Mouse (Mus musculus) MEL (cell line): ENCODE data around the gene Ddb1. TPM values are rescaled to one million over a fixed set of nuclear protein-coding genes. Genes with fewer than 3 reads are reported as not detected.

Experiments used
- DNase-seq: peaks from one replicate; pipeline ENCODE4 v3.0.0; 2011; ENCODE audit warnings: low read depth, low spot score
- H3K27ac ChIP-seq: 2 replicates; pipeline ENCODE4 v1.5.1; 2012; ENCODE audit warnings: low read depth, mild to moderate bottlenecking, control low read depth, low read length, moderate library complexity; ENCODE audit not compliant: control insufficient read depth
- H3K27me3 ChIP-seq, 2 experiments: fragments of 150-350 bp in 1 of 2; sonication (generic) in 1 of 2; 2 replicates each; pipeline ENCODE4 v1.6.1; 2012; ENCODE audit warnings: low read length in 2 of 2, mild to moderate bottlenecking in 2 of 2, improper control_type of control experiment in 1 of 2, moderate library complexity in 1 of 2; ENCODE audit not compliant: insufficient read depth in 2 of 2, control insufficient read depth in 1 of 2
- H3K36me3 ChIP-seq, 2 experiments: 2 replicates each; pipeline ENCODE4 v1.6.1; 2012 to 2014; ENCODE audit warnings: low read length in 2 of 2, improper control_type of control experiment in 1 of 2, inconsistent platforms in 1 of 2, mild to moderate bottlenecking in 1 of 2; ENCODE audit not compliant: insufficient read depth in 2 of 2, control insufficient read depth in 1 of 2
- H3K4me1 ChIP-seq, 2 experiments: fragments of 150-350 bp in 1 of 2; sonication (generic) in 1 of 2; 2 replicates each; pipeline ENCODE4 v1.6.1; 2012; ENCODE audit warnings: low read length in 2 of 2, improper control_type of control experiment in 1 of 2, mild to moderate bottlenecking in 1 of 2; ENCODE audit not compliant: insufficient read depth in 2 of 2, control insufficient read depth in 1 of 2
- H3K4me3 ChIP-seq, 2 experiments: fragments of 150-350 bp in 1 of 2; sonication (generic) in 1 of 2; 2 replicates each; pipeline ENCODE4 v1.5.1; 2012; ENCODE audit warnings: low read depth in 2 of 2, low read length in 2 of 2, mild to moderate bottlenecking in 2 of 2, moderate library complexity in 2 of 2, control low read depth in 1 of 2, improper control_type of control experiment in 1 of 2; ENCODE audit not compliant: control insufficient read depth in 1 of 2, insufficient read depth in 1 of 2
- H3K79me2 ChIP-seq: 2 replicates; pipeline ENCODE4 v1.6.1; 2012; ENCODE audit warnings: mild to moderate bottlenecking, low read length, moderate library complexity; ENCODE audit not compliant: control insufficient read depth, poor library complexity, insufficient read depth
- H3K9ac ChIP-seq: 2 replicates; pipeline ENCODE4 v1.6.1; 2012; ENCODE audit warnings: low read depth, mild to moderate bottlenecking, control low read depth, low read length, moderate library complexity; ENCODE audit not compliant: control insufficient read depth, poor library complexity, severe bottlenecking
- H3K9me3 ChIP-seq: fragments of 150-350 bp; sonication (generic); replicated peaks from 2 replicates; pipeline ENCODE4 v1.6.1; 2012; ENCODE audit warnings: mild to moderate bottlenecking, low read length, improper control_type of control experiment, moderate library complexity; ENCODE audit not compliant: insufficient read depth
- BHLHE40 ChIP-seq: IDR thresholded peaks from 2 replicates; pipeline ENCODE4 v1.6.1; 2012; ENCODE audit warnings: low read depth, mild to moderate bottlenecking, inconsistent platforms, low read length, improper control_type of control experiment, borderline replicate concordance
- CHD1 ChIP-seq: IDR thresholded peaks from 2 replicates; pipeline ENCODE4 v1.6.1; 2012; ENCODE audit warnings: low read depth, mild to moderate bottlenecking, inconsistent platforms, low read length, improper control_type of control experiment
- CHD2 ChIP-seq: IDR thresholded peaks from 2 replicates; pipeline ENCODE4 v1.6.1; 2011; ENCODE audit warnings: low read length, improper control_type of control experiment
- CTCF ChIP-seq, 3 experiments: IDR thresholded peaks in 2 of 3; conservative IDR thresholded peaks in 1 of 3; 2 replicates each; pipeline ENCODE4 v1.5.1; 2011 to 2012; ENCODE audit warnings: low read length in 3 of 3, low read depth in 2 of 3, mild to moderate bottlenecking in 2 of 3, improper control_type of control experiment in 1 of 3, inconsistent platforms in 1 of 3, mixed read lengths in 1 of 3, moderate library complexity in 1 of 3; ENCODE audit not compliant: control insufficient read depth in 1 of 3, insufficient read depth in 1 of 3, poor library complexity in 1 of 3, severe bottlenecking in 1 of 3
- E2F4 ChIP-seq: IDR thresholded peaks from 2 replicates; pipeline ENCODE4 v1.6.1; 2011; ENCODE audit warnings: low read depth, low read length, improper control_type of control experiment, borderline replicate concordance
- ELF1 ChIP-seq: IDR thresholded peaks from 2 replicates; pipeline ENCODE4 v1.6.1; 2014; ENCODE audit warnings: low read depth, mild to moderate bottlenecking, inconsistent platforms, low read length, improper control_type of control experiment, moderate library complexity
- EP300 ChIP-seq, 2 experiments: IDR thresholded peaks; 2 replicates each; pipeline ENCODE4 v1.6.1; 2011; ENCODE audit warnings: improper control_type of control experiment in 2 of 2, low read length in 2 of 2, low read depth in 1 of 2, mild to moderate bottlenecking in 1 of 2
- ETS1 ChIP-seq: IDR thresholded peaks from 2 replicates; pipeline ENCODE4 v1.6.1; 2012; ENCODE audit warnings: low read depth, mild to moderate bottlenecking, inconsistent platforms, low read length, improper control_type of control experiment, moderate library complexity
- GABPA ChIP-seq: IDR thresholded peaks from 2 replicates; pipeline ENCODE4 v1.6.1; 2012; ENCODE audit warnings: low read depth, mild to moderate bottlenecking, inconsistent platforms, low read length, improper control_type of control experiment, moderate library complexity
- HCFC1 ChIP-seq: IDR thresholded peaks from 2 replicates; pipeline ENCODE4 v1.6.1; 2012; ENCODE audit warnings: low read depth, mild to moderate bottlenecking, inconsistent platforms, low read length, improper control_type of control experiment, moderate library complexity
- JUND ChIP-seq: IDR thresholded peaks from 2 replicates; pipeline ENCODE4 v1.6.1; 2011; ENCODE audit warnings: low read depth, mild to moderate bottlenecking, improper control_type of control experiment, low read length
- KAT2A ChIP-seq: conservative IDR thresholded peaks from 2 replicates; pipeline ENCODE4 v1.6.1; 2012; ENCODE audit warnings: low read depth, low read length, improper control_type of control experiment, inconsistent platforms
- MAFK ChIP-seq: IDR thresholded peaks from 2 replicates; pipeline ENCODE4 v1.6.1; 2011; ENCODE audit warnings: low read depth, mild to moderate bottlenecking, low read length, improper control_type of control experiment, borderline replicate concordance
- MAZ ChIP-seq: IDR thresholded peaks from 2 replicates; pipeline ENCODE4 v1.6.1; 2012; ENCODE audit warnings: low read depth, mild to moderate bottlenecking, inconsistent platforms, low read length, improper control_type of control experiment
- MEF2A ChIP-seq: IDR thresholded peaks from 2 replicates; pipeline ENCODE4 v1.6.1; 2014; ENCODE audit warnings: low read depth, mild to moderate bottlenecking, inconsistent platforms, low read length, improper control_type of control experiment; ENCODE audit not compliant: poor library complexity, insufficient replicate concordance, severe bottlenecking; ENCODE audit errors: extremely low read depth
- MXI1 ChIP-seq: IDR thresholded peaks from 2 replicates; pipeline ENCODE4 v1.6.1; 2011; ENCODE audit warnings: mild to moderate bottlenecking, low read depth, low read length, improper control_type of control experiment
- MYB ChIP-seq: IDR thresholded peaks from 2 replicates; pipeline ENCODE4 v1.6.1; 2011; ENCODE audit warnings: mild to moderate bottlenecking, low read depth, low read length, improper control_type of control experiment
- NELFE ChIP-seq: IDR thresholded peaks from 2 replicates; pipeline ENCODE4 v1.6.1; 2011; ENCODE audit warnings: low read depth, low read length, improper control_type of control experiment
- NRF1 ChIP-seq: IDR thresholded peaks from 2 replicates; pipeline ENCODE4 v1.6.1; 2014; ENCODE audit warnings: low read depth, mild to moderate bottlenecking, inconsistent platforms, low read length, improper control_type of control experiment, moderate library complexity; ENCODE audit not compliant: poor library complexity, insufficient read depth, severe bottlenecking
- POLR2AphosphoS2 ChIP-seq: IDR thresholded peaks from 2 replicates; pipeline ENCODE4 v1.6.1; 2011; ENCODE audit warnings: low read length, improper control_type of control experiment
- POLR2AphosphoS5 ChIP-seq: IDR thresholded peaks from 2 replicates; pipeline ENCODE4 v1.6.1; 2012; ENCODE audit warnings: low read depth, borderline replicate concordance, mild to moderate bottlenecking, inconsistent platforms, low read length, moderate library complexity, mixed read lengths
- RAD21 ChIP-seq: IDR thresholded peaks from 2 replicates; pipeline ENCODE4 v1.6.1; 2011; ENCODE audit warnings: mild to moderate bottlenecking, low read depth, low read length, improper control_type of control experiment
- RCOR1 ChIP-seq: IDR thresholded peaks from 2 replicates; pipeline ENCODE4 v1.6.1; 2012; ENCODE audit warnings: low read depth, mild to moderate bottlenecking, inconsistent platforms, low read length, improper control_type of control experiment
- SIN3A ChIP-seq: IDR thresholded peaks from 2 replicates; pipeline ENCODE4 v1.6.1; 2012; ENCODE audit warnings: low read length, improper control_type of control experiment, inconsistent platforms
- SMC3 ChIP-seq: IDR thresholded peaks from 2 replicates; pipeline ENCODE4 v1.6.1; 2011; ENCODE audit warnings: low read depth, low read length, improper control_type of control experiment
- TAL1 ChIP-seq: IDR thresholded peaks from 2 replicates; pipeline ENCODE4 v1.6.1; 2012; ENCODE audit warnings: mild to moderate bottlenecking, inconsistent platforms, low read length, moderate library complexity, mixed read lengths
- TBP ChIP-seq: IDR thresholded peaks from 2 replicates; pipeline ENCODE4 v1.8.0; 2011; ENCODE audit warnings: low read depth, low read length, improper control_type of control experiment
- TCF12 ChIP-seq: IDR thresholded peaks from 2 replicates; pipeline ENCODE4 v1.6.1; 2014; ENCODE audit warnings: low read depth, mild to moderate bottlenecking, inconsistent platforms, low read length, improper control_type of control experiment, moderate library complexity
- UBTF ChIP-seq: IDR thresholded peaks from 2 replicates; pipeline ENCODE4 v1.6.1; 2012; ENCODE audit warnings: low read depth, mild to moderate bottlenecking, inconsistent platforms, low read length, improper control_type of control experiment, moderate library complexity, borderline replicate concordance; ENCODE audit not compliant: insufficient read depth
- USF1 ChIP-seq: IDR thresholded peaks from 2 replicates; pipeline ENCODE4 v1.6.1; 2014; ENCODE audit warnings: low read depth, mild to moderate bottlenecking, inconsistent platforms, low read length, improper control_type of control experiment, moderate library complexity
- USF2 ChIP-seq, 2 experiments: IDR thresholded peaks; 2 replicates each; pipeline ENCODE4 v1.6.1; 2011 to 2012; ENCODE audit warnings: improper control_type of control experiment in 2 of 2, low read length in 2 of 2, borderline replicate concordance in 1 of 2, inconsistent platforms in 1 of 2, low read depth in 1 of 2, mild to moderate bottlenecking in 1 of 2; ENCODE audit not compliant: insufficient read depth in 1 of 2
- ZKSCAN1 ChIP-seq: IDR thresholded peaks from 2 replicates; pipeline ENCODE4 v1.6.1; 2012; ENCODE audit warnings: low read depth, mild to moderate bottlenecking, inconsistent platforms, low read length, improper control_type of control experiment, moderate library complexity
- ZMIZ1 ChIP-seq: IDR thresholded peaks from 2 replicates; pipeline ENCODE4 v1.6.1; 2012; ENCODE audit warnings: low read depth, mild to moderate bottlenecking, inconsistent platforms, low read length, improper control_type of control experiment, moderate library complexity
- ZNF384 ChIP-seq: IDR thresholded peaks from 2 replicates; pipeline ENCODE4 v1.6.1; 2012; ENCODE audit warnings: low read depth, mild to moderate bottlenecking, inconsistent platforms, low read length, improper control_type of control experiment
- polyA plus RNA-seq, 2 experiments: library from polyadenylated mRNA; stranded (reverse) in 1 of 2; unstranded in 1 of 2; fragments of >175 nt in 1 of 2; fragments of >200 nt in 1 of 2; gene quantifications; 2 replicates each; pipeline versions ENCODE4 v1.2.1 to v1.2.4; 2012; ENCODE audit warnings: low replicate concordance in 2 of 2, low read depth in 1 of 2; ENCODE audit not compliant: insufficient read length in 2 of 2, insufficient read depth in 1 of 2, missing spikeins in 1 of 2
- total RNA-seq: library from RNA; depleted of rRNA; stranded (reverse); fragments of 300-350 nt; gene quantifications from 2 replicates; pipeline ENCODE4 v1.2.3, GENCODE M21; 2012

The Ddb1 gene
- total and polyA plus RNA-seq, 3 experiments, result 116 to 459 (median 365) TPM

DNA sequence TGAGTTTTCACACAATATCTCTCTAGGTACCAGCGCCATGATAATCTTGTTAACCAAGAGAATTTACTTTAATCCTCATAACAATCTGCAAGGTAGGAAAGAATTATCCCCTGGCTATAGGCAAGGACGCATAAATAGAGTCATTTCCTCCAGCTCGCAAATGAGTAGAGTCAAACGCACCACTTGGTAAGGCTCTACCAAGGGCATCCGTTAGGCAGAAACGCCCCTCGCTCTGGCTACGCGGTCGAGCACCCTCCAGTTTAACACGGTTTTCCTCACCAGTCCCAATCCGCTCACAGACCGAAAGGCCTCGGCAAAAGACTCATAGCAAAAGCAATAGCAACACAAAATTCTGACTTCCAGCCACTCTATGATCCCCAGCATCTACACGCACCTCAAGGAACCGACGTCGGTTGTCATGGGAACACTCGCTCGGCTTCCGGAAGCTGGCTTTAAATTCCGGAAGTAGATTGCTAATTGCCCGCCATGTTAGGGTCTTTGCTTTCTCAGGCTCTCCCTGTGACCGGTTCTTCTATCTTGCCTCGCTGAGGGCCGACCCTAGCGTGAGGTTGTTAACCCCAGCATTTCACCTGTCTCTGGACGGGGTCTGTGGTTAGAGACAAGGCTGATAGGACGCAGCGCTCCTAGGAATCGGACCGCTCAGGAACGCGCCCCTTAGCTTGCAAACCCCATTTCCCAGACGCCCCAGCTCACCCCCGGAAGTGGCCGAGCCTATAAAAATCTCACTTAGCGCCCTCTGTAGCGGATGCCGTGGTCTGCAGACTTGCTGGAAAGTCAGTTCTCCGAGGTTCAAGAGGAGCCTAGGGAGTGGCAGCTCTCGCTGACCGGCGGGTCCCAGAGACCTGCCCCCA is 28.2 kb upstream of the Ddb1 start, which contains the start of the genes Cyb561a3 and Tmem138:
Cyb561a3 (plus strand) TSS at position 483 of the 872 bp plus-strand sequence.
Tmem138 (minus strand) TSS at position 673 of the 872 bp plus-strand sequence.
- Histone ChIP-seq H3K27ac (peak within 1 kb of the TSS; percentile 97), H3K4me1 (peaks cover 6 to 12% of the 10 kb centered on the region in 2 experiments; a peak in 3 of 4 replicates), H3K9me3 (no peaks in the 10 kb centered on the region), H3K79me2 (peaks cover 3% of the 10 kb centered on the region; the same call in 1 of the 2 replicates), H3K9ac (peak within 1 kb of the TSS; percentile 95), H3K36me3 (peaks cover 0 to 16% of the 10 kb centered on the region in 2 experiments; a peak in 2 of 4 replicates), H3K4me3 (peak within 1 kb of the TSS; percentile 80 to 86), H3K27me3 (no peaks in the 10 kb centered on the region)
- peak; percentile 98 for DNase-seq
- TF ChIP-seq CHD2 (no peak), JUND (0 out of 2 replicates have a peak, but pooled peaks have one; percentile 22), POLR2AphosphoS2 (peak; percentile 65; the same call in 1 of the 2 replicates), NRF1 (no peak), RAD21 (no peak), CHD1 (no peak), TAL1 (no peak), TCF12 (peak; percentile 57), SMC3 (no peak; the same call in 1 of the 2 replicates), USF1 (no peak), GABPA (no peak), MYB (0 out of 2 replicates have a peak, but pooled peaks have one; percentile 10), E2F4 (peak; percentile 88), UBTF (no peak), MEF2A (no peak), HCFC1 (peak; percentile 89), ZKSCAN1 (no peak), ELF1 (peak; percentile 91), SIN3A (peak; percentile 98), NELFE (peak; percentile 57; the same call in 1 of the 2 replicates), MAFK (no peak), ZNF384 (no peak), USF2 (IDR thresholded peaks at IDR 0.05; ENCODE audit: borderline replicate concordance in 1 of 2, insufficient read depth in 1 of 2, low read depth in 1 of 2, low read length in 2 of 2) (no peak), MAZ (peak; percentile 90; the same call in 1 of the 2 replicates), TBP (peak; percentile 96), EP300 (IDR thresholded peaks at IDR 0.05; ENCODE audit: low read depth in 1 of 2, low read length in 2 of 2) (no peak), KAT2A (no peak; the same call in 1 of the 2 replicates), CTCF (IDR thresholded peaks at IDR 0.05 in 2 of 3, conservative IDR thresholded peaks at IDR 0.05 in 1 of 3; ENCODE audit: control insufficient read depth in 1 of 3, insufficient read depth in 1 of 3, low read depth in 2 of 3, low read length in 3 of 3, poor library complexity in 1 of 3, severe bottlenecking in 1 of 3) (peak; percentile 25 to 70 (median 65); a peak in 5 of 6 replicates), BHLHE40 (no peak), MXI1 (peak; percentile 96), ETS1 (0 out of 2 replicates have a peak, but pooled peaks have one; percentile 26), POLR2AphosphoS5 (no peak), RCOR1 (no peak), ZMIZ1 (peak; percentile 80; the same call in 1 of the 2 replicates)
